Mouse (Mus musculus): Measurements from ENCODE around the gene Crb2.
A peak's percentile ranks its signal among the peaks of the same experiment; 100 is the strongest.

The Crb2 gene

GRCm38 (mm10) chr2:37802610-37803212 lies 26.7 kb downstream of the Crb2 start:
- peak; percentile 76 for DNase-seq

GRCm38 (mm10) chr2:37811682-37812081 lies 35.6 kb downstream of the Crb2 start:
- DNase-seq = no peak

- DNase-seq = no peak
Observed at GRCm38 (mm10) chr2:37812401-37812800, 36.4 kb downstream of the Crb2 start.

GRCm38 (mm10) chr2:37814820-37815361 lies 38.8 kb downstream of the Crb2 start:
- DNase-seq = no peak

GRCm38 (mm10) chr2:37815676-37816075 lies 39.6 kb downstream of the Crb2 start:
- peak; percentile 81 for DNase-seq

GRCm38 (mm10) chr2:37818761-37819525 lies 42.9 kb downstream of the Crb2 start:
- no peak for DNase-seq

GRCm38 (mm10) chr2:37819526-37820152 lies 43.6 kb downstream of the Crb2 start:
- no peak for DNase-seq

GRCm38 (mm10) chr2:37822122-37822521 lies 46.1 kb downstream of the Crb2 start:
- no peak for DNase-seq

GRCm38 (mm10) chr2:37823826-37824225 lies 47.8 kb downstream of the Crb2 start:
- no peak for DNase-seq

GRCm38 (mm10) chr2:37829758-37830275 lies 53.8 kb downstream of the Crb2 start:
- DNase-seq = peak; percentile 43

- no peak for DNase-seq
Observed at GRCm38 (mm10) chr2:37832253-37832652, 56.2 kb downstream of the Crb2 start.

GRCm38 (mm10) chr2:37836926-37837325 lies 60.9 kb downstream of the Crb2 start:
- no peak for DNase-seq

- DNase-seq = no peak
Observed at GRCm38 (mm10) chr2:37837542-37837941, 61.5 kb downstream of the Crb2 start.

- no peak for DNase-seq
Observed at GRCm38 (mm10) chr2:37838202-37838984, 62.3 kb downstream of the Crb2 start.

- no peak for DNase-seq
Observed at GRCm38 (mm10) chr2:37839922-37840321, 63.9 kb downstream of the Crb2 start.

GRCm38 (mm10) chr2:37842151-37842569 lies 66.1 kb downstream of the Crb2 start:
- DNase-seq = no peak

- no peak for DNase-seq
Observed at GRCm38 (mm10) chr2:37842719-37843118, 66.7 kb downstream of the Crb2 start.
